Mouse (Mus musculus): Measurements from ENCODE around the gene Srebf1.

GRCm38 (mm10) chr11:60230512-60230911 lies 8.1 kb upstream of the Srebf1 start:
- TF ChIP-seq TAL1 (IDR thresholded peaks at IDR 0.05; ENCODE audit: low read length), result no peak
- TF ChIP-seq GATA1 (IDR thresholded peaks at IDR 0.05; ENCODE audit: low read length), result no peak

Measured in erythroblast, embryonic 14.5 days (primary cell).